Mouse (Mus musculus) CD4-positive, CD25-positive, alpha-beta regulatory T cell, adult 4 months (primary cell): ENCODE results near the gene Inpp5f. TPM values are rescaled to one million over a fixed set of nuclear protein-coding genes. Genes with fewer than 3 reads are reported as not detected.

Experiments used
- ATAC-seq: one replicate; pipeline ENCODE4 v1.8.0; 2017
- polyA plus RNA-seq, 2 experiments: library from polyadenylated mRNA; unstranded; fragments of 100-300 nt; shearing (Covaris generic); gene quantifications; one replicate each; pipeline ENCODE4 v1.2.1; 2017

Inpp5f gene
- polyA plus RNA-seq, 2 experiments from 2014 or later, result 77.6 to 98.5 TPM

- ATAC-seq, result peak; percentile 88
Observed at GRCm38 (mm10) chr7:128744684-128745485, 133.8 kb downstream of the Inpp5f start, which contains the start of gene Sec23ip. Gene Sec23ip (plus strand): TSS chr7:128744943.

Other genes with a start within 250 kb of the Inpp5f start
- 100 to 1,000 TPM; 541 to 576 TPM for gene Rgs10, start 192.6 kb upstream of the Inpp5f start, polyA plus RNA-seq
- 10 to 100 TPM; 27.3 to 56.2 TPM for gene Tial1, start 149.6 kb upstream of the Inpp5f start, polyA plus RNA-seq
- gene Bag3, start 87.7 kb upstream of the Inpp5f start, polyA plus RNA-seq, result 10 to 100 TPM in 1 of 2 experiments, 1 to 10 TPM in 1; 9.6 to 11.5 TPM
- gene Mcmbp, start 129.2 kb downstream of the Inpp5f start, polyA plus RNA-seq, result 100 to 1,000 TPM in 1 of 2 experiments, 10 to 100 TPM in 1; 92.6 to 102 TPM
- gene Sec23ip, start 133.6 kb downstream of the Inpp5f start, polyA plus RNA-seq, result 10 to 100 TPM; 33.7 to 44.4 TPM